Mouse (Mus musculus) spleen, adult 2 months (tissue): Measurements from ENCODE around the gene Bcl6. TPM values are rescaled to one million over a fixed set of nuclear protein-coding genes. Genes with fewer than 3 reads are reported as not detected.

Source experiments
- DNase-seq, 2 experiments: peaks; one replicate each; pipeline versions ENCODE4 v3.0.0 to v3.0.0-alpha.2; 2012 to 2021; ENCODE audit warnings: low spot score in 2 of 2, low read depth in 1 of 2
- H3K27ac ChIP-seq: fragments of 200-500 bp; 2 replicates; pipeline ENCODE4 v1.5.1; 2012; ENCODE audit warnings: low read length, inconsistent platforms; ENCODE audit not compliant: insufficient read depth
- H3K27me3 ChIP-seq: fragments of 200-500 bp; 2 replicates; pipeline ENCODE4 v1.6.1; 2012; ENCODE audit warnings: mild to moderate bottlenecking, moderate library complexity, low read length, inconsistent platforms; ENCODE audit not compliant: control insufficient read depth, insufficient read depth
- H3K36me3 ChIP-seq: fragments of 200-500 bp; 2 replicates; pipeline ENCODE4 v1.6.1; 2012; ENCODE audit warnings: mild to moderate bottlenecking, low read length, inconsistent platforms; ENCODE audit not compliant: control insufficient read depth, insufficient read depth
- H3K4me1 ChIP-seq: fragments of 200-500 bp; 2 replicates; pipeline ENCODE4 v1.6.1; 2011; ENCODE audit warnings: inconsistent platforms; ENCODE audit not compliant: control insufficient read depth, insufficient read depth, insufficient read length
- H3K4me3 ChIP-seq: fragments of 200-500 bp; 2 replicates; pipeline ENCODE4 v1.5.1; 2011; ENCODE audit warnings: mild to moderate bottlenecking, inconsistent platforms; ENCODE audit not compliant: insufficient read depth, insufficient read length; ENCODE audit errors: extremely low read depth
- CTCF ChIP-seq: fragments of 200-500 bp; IDR thresholded peaks from 2 replicates; pipeline ENCODE4 v1.5.1; 2011; ENCODE audit warnings: mild to moderate bottlenecking, inconsistent platforms; ENCODE audit not compliant: insufficient read depth, insufficient read length, insufficient replicate concordance; ENCODE audit errors: extremely low read depth
- POLR2A ChIP-seq: fragments of 200-500 bp; IDR thresholded peaks from 2 replicates; pipeline ENCODE4 v1.6.1; 2011; ENCODE audit warnings: low read depth, low read length, inconsistent platforms
- WGBS: fragments of 180-500 bp; shearing (Covaris S2); methylation state at CpG from one replicate; pipeline ENCODE4 v1.1.7; 2018; 5-methylcytosine and 5-hydroxymethylcytosine counted together
- polyA plus RNA-seq: library from polyadenylated mRNA; depleted of rRNA; stranded (reverse); fragments of >200 nt; gene quantifications from 2 replicates; pipeline ENCODE4 v1.2.3, GENCODE M21; 2012

Bcl6 gene
- polyA plus RNA-seq, 1 experiment = 24.1 TPM

DNA sequence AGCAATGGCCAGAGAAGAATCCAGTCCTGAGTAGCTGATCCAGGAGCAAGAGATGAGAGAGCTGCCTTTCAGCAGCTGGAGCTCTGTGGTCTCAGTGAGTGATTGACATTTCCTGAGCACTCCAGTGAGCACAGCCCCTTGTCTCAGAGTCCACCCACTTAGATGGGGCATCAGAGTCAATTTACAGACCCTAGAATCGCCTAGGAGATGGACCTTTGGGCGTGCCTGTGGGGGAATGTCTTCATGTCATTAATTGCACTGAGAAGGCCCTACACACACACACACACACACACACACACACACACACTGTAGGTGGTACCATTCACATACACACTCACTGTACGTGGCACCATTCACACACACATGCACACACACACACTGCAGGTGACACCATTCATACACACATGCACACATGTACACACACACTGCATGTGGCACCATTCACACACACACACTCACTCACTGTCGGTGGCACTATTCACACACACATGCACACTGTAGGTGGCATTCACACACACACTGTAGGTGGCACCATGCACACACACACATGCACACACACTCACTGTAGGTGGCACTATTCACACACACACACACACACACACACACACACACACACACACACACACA lies 36.4 kb downstream of the Bcl6 start:
- WGBS = 68% methylated on average over 4 of the region's 4 CpGs
- no peaks in the 10 kb centered on the region for H3K27me3 ChIP-seq
- H3K4me3 ChIP-seq = no peak overlapping the region
- no peak for TF ChIP-seq CTCF
- no peak for TF ChIP-seq POLR2A
- H3K27ac ChIP-seq = no peak overlapping the region
- H3K4me1 ChIP-seq = no peaks in the 10 kb centered on the region
- DNase-seq = no peak
- no peaks in the 10 kb centered on the region for H3K36me3 ChIP-seq

DNA sequence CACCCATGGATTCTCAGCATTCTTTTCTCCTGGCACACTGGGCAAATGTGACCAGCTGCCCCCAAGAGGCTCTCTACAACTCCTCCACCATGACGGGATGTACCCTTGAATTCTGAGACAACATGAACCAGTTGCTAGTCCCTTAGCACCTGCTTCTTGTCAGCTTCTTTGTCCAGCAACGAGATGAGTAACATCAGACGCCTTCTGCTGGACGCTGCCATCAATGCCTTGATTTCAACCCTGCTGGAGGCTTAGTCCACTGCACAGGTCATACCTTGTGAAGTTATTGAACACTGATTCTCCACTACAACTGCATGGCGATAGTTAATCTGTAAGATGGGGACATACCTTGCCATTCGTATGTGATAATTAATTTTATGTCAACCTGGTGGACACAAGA lies 41.0 kb downstream of the Bcl6 start:
- no peak for DNase-seq
- 87% methylated on average over 6 of the region's 6 CpGs for WGBS
- H3K4me1 ChIP-seq = no peaks in the 10 kb centered on the region
- no peak overlapping the region for H3K27ac ChIP-seq
- H3K36me3 ChIP-seq = no peaks in the 10 kb centered on the region
- H3K27me3 ChIP-seq = no peaks in the 10 kb centered on the region
- TF ChIP-seq POLR2A (no peak), CTCF (no peak)
- H3K4me3 ChIP-seq = no peak overlapping the region

DNA sequence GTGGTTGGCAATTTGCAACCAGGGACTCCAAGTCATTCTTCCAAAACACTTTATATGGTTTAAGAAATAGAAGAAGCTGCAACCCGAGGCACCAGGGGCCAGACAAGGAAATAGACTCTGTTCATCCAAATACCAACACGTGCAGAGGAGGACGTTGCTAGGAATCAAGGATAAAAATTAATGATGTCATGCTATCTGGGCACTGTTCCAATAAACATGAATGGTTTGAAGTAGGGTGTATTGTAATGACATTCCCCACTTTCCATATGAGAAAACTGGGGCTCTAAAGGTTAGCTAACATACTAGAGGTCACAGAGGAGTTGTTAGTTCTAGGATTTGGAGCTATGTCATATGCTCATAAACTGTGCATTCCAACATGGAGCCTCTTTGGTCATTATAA lies 43.9 kb downstream of the Bcl6 start:
- DNase-seq = no peak
- TF ChIP-seq CTCF (no peak), POLR2A (no peak)
- Histone ChIP-seq H3K27ac (no peak overlapping the region), H3K4me1 (no peaks in the 10 kb centered on the region), H3K4me3 (no peak overlapping the region), H3K27me3 (no peaks in the 10 kb centered on the region), H3K36me3 (no peaks in the 10 kb centered on the region)
- 51% methylated on average over 3 of the region's 3 CpGs for WGBS

DNA sequence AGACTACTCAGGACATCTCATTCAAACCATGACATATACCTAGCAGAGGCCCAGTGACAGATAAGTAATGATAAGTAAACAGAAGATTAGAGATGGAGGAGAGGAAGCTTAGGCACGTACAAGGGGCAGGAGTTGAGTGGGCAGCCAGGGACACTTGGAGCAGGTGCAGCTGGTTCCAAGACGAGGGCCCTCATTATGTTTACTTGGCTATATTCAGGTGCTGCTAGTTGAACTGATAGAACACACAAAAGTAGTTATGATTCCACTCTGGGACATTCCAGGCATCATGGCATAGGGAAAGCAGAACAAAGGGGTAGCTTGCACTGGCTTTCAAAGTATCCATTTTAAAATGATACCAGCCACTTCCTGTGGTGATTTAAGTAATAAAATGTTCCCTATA lies 54.3 kb downstream of the Bcl6 start:
- Histone ChIP-seq H3K4me3 (no peak overlapping the region), H3K27ac (no peak overlapping the region), H3K27me3 (no peaks in the 10 kb centered on the region), H3K36me3 (no peaks in the 10 kb centered on the region), H3K4me1 (no peaks in the 10 kb centered on the region)
- WGBS = 81% methylated on average over 2 of the region's 2 CpGs
- TF ChIP-seq CTCF = no peak
- no peak for TF ChIP-seq POLR2A
- no peak for DNase-seq

DNA sequence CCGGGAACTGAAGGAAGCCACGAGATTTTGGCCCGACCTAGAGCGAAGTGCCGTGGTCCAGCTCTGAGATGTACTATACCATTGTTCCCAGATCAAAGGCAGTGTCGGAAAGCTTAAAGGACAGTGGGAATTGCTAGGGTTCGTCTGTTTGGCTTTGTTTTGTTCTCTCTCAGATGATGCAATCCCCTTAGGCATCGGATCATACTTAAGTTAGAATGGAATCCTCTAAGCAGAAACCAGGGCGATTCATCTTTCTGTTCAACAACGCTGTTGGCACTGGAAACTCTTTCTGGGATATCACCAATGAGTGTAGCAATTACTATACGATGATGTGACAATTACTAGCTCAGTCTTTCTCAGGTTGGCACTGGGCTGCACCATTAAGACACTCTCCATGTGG lies 56.4 kb downstream of the Bcl6 start, which contains the start of gene Rtp2:
Rtp2 (minus strand) TSS at position 101 of the 400 bp plus-strand sequence.
- TF ChIP-seq CTCF (no peak), POLR2A (no peak)
- 83% methylated on average over 11 of the region's 11 CpGs for WGBS
- H3K27ac ChIP-seq = no peak within 1 kb of the TSS

DNA sequence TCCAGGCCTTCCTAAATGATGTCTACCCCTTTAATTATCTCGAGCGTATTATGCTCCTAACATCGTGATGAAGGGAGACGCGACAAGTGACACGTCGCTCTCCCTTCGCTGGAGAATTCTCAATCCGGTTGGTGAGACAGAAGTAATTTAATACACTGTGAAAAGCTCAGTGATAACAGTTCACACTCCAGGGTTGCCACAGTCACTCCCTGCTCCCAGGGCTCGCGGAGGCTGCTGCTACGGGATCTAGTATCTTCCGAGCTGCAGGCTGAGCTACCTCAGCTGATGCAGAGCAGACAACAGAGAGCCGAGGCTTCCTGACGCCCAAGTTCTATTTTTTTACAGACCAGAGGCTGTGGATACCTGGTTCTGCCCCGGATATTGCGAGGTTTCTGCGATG lies 57.4 kb downstream of the Bcl6 start:
- no peak for TF ChIP-seq CTCF
- no peak for TF ChIP-seq POLR2A
- Histone ChIP-seq H3K4me1 (no peaks in the 10 kb centered on the region), H3K36me3 (no peaks in the 10 kb centered on the region), H3K27ac (no peak overlapping the region), H3K4me3 (no peak overlapping the region), H3K27me3 (no peaks in the 10 kb centered on the region)
- 87% methylated on average over 18 of the region's 18 CpGs for WGBS
- no peak for DNase-seq

More for the DNA sequence above, 56.4 kb downstream of the Bcl6 start, which contains the start of gene Rtp2:
- H3K27me3 ChIP-seq = no peaks in the 10 kb centered on the region
- no peak within 1 kb of the TSS for H3K4me3 ChIP-seq
- no peaks in the 10 kb centered on the region for H3K4me1 ChIP-seq
- no peaks in the 10 kb centered on the region for H3K36me3 ChIP-seq
- no peak for DNase-seq

DNA sequence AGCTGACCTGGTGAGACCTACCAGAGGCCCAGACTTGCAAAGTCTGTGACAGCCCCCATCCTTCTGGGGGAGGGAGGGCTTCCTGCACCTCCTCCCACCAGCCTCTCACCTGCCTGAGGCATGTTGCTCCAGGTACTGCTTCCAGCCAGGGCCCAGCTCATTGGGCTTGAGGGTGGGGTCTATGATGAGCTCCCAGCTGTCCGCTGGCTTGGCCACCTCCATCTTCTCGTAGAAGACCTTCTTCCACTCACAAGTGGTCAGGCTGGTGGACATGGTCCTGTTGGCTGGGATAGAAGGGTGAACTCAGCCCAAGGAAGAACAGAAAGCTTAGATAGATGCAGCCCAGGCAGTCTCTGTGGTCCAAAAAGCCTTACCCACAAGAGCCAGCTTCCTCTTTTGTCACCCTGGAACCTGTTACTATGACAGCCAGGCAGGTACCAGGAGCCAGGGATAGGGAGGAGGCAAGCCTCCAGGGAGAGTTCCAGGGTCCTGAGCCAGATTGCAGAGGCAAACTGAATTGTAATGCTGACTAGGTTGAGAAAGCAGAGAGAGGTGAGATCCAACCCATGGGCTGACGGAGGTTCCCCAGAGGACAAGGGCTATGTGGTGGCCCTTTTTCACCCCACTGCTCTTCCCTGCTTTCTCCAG lies 58.1 kb downstream of the Bcl6 start:
- no peaks in the 10 kb centered on the region for H3K4me1 ChIP-seq
- no peak overlapping the region for H3K27ac ChIP-seq
- no peak for DNase-seq
- no peak overlapping the region for H3K4me3 ChIP-seq
- 86% methylated on average over 3 of the region's 3 CpGs for WGBS
- H3K27me3 ChIP-seq = no peaks in the 10 kb centered on the region
- no peaks in the 10 kb centered on the region for H3K36me3 ChIP-seq
- TF ChIP-seq CTCF (no peak), POLR2A (no peak)
